Mouse (Mus musculus): ENCODE measurements around the gene Ap1g1. TPM values are rescaled to one million over a fixed set of nuclear protein-coding genes. Genes with fewer than 3 reads are reported as not detected.

Gene Ap1g1
- 80.9 and 91.2 TPM in 2 replicates for polyA plus RNA-seq (2012; ENCODE audit: insufficient read depth, insufficient read length, missing spikeins)

DNA sequence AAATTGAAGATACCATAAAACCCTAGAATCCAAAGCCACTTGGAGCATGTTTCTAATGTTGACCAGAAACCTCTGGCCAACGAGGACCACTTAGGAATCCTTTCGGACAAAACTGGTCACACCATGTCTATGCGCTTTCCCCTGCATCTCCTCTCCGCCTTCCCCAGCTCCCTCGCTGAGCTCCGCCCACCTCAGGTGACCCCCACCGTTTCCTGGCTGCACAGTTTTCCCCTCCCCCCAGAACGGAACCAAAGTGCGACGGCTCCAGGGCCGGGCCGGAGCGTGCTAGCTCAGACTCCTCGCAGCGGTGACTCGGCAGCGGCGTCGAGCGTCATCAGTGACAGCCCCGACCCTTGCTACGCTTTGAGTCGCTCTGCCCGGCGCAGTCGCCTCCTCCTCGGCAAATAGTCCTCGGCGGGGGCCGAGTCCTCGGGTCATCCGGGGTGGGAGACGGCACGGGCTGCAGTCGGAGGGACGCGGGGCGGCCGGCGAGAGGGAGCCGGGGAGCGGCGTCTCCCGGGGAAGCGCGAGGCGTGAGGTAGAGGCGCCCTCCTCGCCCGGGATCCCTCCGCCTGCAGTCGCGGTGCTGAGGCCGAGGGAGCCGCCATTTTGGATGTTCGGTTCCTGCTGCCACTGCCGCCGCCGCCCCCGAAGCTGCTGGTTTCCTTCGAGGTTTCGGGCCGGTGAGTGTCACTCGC, at the start of gene Ap1g1:
Ap1g1 (plus strand) TSS at position 275 of the 698 bp plus-strand sequence.
- peak within 1 kb of the TSS; percentile 89 for H3K27ac ChIP-seq (ENCODE audit: insufficient read depth, low read depth, low read length)
- TF ChIP-seq POLR2A (IDR thresholded peaks at IDR 0.05; ENCODE audit: borderline replicate concordance, low read depth, low read length) (0 out of 2 replicates have a peak, but pooled peaks have one; percentile 41), CTCF (IDR thresholded peaks at IDR 0.05; ENCODE audit: low read depth, low read length) (no peak)
- H3K4me3 ChIP-seq (ENCODE audit: insufficient read depth, low read length): peak within 1 kb of the TSS; percentile 97
- H3K4me1 ChIP-seq (ENCODE audit: control insufficient read depth, insufficient read depth, low read length): peaks cover 19% of the 10 kb centered on the region

DNA sequence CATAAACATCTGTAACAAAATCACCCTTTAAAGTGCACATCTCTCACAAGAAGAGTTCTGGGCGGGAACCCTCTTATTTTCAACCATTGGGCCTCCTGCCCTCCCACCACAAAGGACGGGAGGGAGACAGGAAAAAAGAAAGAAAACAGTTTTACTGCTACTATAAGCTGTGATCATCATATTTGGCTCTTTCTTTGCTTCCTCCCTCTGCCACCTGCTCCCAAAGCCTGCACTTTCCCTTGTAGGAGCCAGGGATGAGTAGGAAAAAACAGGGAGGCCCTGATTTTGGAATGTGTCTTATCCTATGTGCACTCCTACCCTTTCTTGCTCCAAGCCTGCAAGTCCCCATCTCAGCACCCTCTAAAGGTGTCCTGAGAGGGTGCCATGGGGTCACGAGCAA, 47.3 kb upstream of the Ap1g1 start:
- Histone ChIP-seq H3K4me1 (ENCODE audit: control insufficient read depth, insufficient read depth, low read length) (peaks cover 21% of the 10 kb centered on the region), H3K4me3 (ENCODE audit: insufficient read depth, low read length) (no peak overlapping the region), H3K27ac (ENCODE audit: insufficient read depth, low read depth, low read length) (no peak overlapping the region)
- TF ChIP-seq POLR2A (IDR thresholded peaks at IDR 0.05; ENCODE audit: borderline replicate concordance, low read depth, low read length): no peak
- TF ChIP-seq CTCF (IDR thresholded peaks at IDR 0.05; ENCODE audit: low read depth, low read length): no peak

DNA sequence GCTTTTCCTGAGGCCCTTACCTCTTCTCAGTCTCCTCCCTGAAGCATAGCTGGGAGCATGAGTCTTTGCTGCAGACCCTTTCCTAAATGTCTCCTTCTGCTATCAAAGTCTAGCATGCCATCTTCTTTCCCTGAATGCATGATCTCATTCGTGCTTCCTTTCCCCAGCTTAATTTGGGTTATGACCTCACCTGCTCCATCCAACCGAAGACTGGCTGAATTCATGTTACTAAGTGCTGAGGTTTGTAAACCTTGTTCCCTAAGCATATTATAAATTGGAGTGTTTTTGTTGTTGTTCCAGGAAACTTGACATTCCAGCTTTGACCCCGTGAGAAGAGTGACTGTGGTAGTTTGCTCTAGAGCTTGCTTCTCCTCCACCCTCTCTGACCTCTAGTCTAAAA, 44.3 kb upstream of the Ap1g1 start:
- Histone ChIP-seq H3K4me1 (ENCODE audit: control insufficient read depth, insufficient read depth, low read length) (peaks cover 27% of the 10 kb centered on the region), H3K4me3 (ENCODE audit: insufficient read depth, low read length) (no peak overlapping the region), H3K27ac (ENCODE audit: insufficient read depth, low read depth, low read length) (peak overlapping the region; percentile 40)
- TF ChIP-seq CTCF (IDR thresholded peaks at IDR 0.05; ENCODE audit: low read depth, low read length): no peak
- TF ChIP-seq POLR2A (IDR thresholded peaks at IDR 0.05; ENCODE audit: borderline replicate concordance, low read depth, low read length): no peak

DNA sequence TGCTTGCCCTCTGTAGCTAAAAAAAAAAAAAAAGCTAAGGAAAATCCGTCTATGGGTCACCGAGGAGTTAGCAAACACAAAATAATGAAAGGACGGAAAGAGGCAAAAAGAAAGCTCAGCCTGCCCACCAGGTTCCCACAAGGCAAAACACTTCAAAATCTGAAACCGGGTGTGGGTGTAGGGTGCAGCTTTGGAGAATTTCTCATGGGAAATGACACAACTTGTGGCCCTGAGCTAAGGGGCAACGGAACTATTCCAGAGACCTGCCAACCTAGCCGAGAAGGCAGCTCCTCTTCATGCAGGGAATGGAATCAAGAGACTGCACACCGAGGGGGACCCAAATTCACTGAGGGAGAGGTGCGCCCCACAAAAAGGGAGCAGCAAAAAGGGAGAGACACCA, 41.5 kb upstream of the Ap1g1 start:
- Histone ChIP-seq H3K4me1 (ENCODE audit: control insufficient read depth, insufficient read depth, low read length) (peaks cover 27% of the 10 kb centered on the region), H3K27ac (ENCODE audit: insufficient read depth, low read depth, low read length) (peak overlapping the region; percentile 45; the same call in 1 of the 2 replicates), H3K4me3 (ENCODE audit: insufficient read depth, low read length) (peak overlapping the region; percentile 99)
- no peak for TF ChIP-seq CTCF (IDR thresholded peaks at IDR 0.05; ENCODE audit: low read depth, low read length)
- no peak for TF ChIP-seq POLR2A (IDR thresholded peaks at IDR 0.05; ENCODE audit: borderline replicate concordance, low read depth, low read length)

DNA sequence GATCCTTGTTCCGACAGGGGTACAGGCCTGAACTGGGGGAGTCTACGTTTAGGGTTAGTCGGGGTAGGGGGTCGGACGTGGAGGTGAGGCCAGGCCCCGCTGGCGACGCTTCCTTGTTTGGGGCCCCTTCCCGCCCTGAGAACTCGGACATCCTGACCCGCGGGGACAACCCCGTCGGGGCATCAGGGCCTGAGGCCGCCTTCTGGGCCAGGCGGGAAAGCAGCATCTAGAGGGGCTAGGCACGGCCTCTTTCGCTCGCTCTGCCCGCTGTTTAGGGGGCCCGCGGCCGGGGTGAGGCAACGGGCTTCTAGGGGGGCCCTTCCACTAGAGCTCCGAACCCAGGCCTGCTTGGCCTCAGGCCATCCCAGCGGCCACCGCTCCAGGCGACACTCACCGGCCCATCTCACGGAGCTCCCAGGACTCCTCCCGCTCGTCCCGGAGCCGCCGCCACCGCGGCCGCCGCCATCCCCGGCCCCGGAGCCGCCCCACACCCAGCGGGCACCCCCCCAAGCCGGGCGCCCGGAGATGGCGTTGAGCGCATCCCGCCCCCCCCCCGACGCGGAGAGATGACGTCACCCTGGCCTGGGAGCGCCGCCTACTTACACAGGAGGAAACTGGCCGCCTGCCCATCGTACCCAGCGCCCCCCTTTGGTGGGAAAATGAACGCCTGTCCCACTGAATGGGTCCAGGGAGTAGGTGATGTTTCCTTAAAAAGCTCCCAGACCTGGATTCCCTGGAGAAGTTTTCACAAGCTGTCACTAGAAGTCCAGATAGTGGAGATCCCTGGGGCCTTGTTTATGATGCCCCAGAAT, 40.9 kb upstream of the Ap1g1 start, which contains the start of gene Atxn1l:
Atxn1l (minus strand) TSS at position 503 of the 812 bp plus-strand sequence.
- Histone ChIP-seq H3K4me3 (ENCODE audit: insufficient read depth, low read length) (peak within 1 kb of the TSS; percentile 99), H3K4me1 (ENCODE audit: control insufficient read depth, insufficient read depth, low read length) (peaks cover 27% of the 10 kb centered on the region), H3K27ac (ENCODE audit: insufficient read depth, low read depth, low read length) (peak within 1 kb of the TSS; percentile 45)
- TF ChIP-seq CTCF (IDR thresholded peaks at IDR 0.05; ENCODE audit: low read depth, low read length) (0 out of 2 replicates have a peak, but pooled peaks have one; percentile 24), POLR2A (IDR thresholded peaks at IDR 0.05; ENCODE audit: borderline replicate concordance, low read depth, low read length) (no peak)

DNA sequence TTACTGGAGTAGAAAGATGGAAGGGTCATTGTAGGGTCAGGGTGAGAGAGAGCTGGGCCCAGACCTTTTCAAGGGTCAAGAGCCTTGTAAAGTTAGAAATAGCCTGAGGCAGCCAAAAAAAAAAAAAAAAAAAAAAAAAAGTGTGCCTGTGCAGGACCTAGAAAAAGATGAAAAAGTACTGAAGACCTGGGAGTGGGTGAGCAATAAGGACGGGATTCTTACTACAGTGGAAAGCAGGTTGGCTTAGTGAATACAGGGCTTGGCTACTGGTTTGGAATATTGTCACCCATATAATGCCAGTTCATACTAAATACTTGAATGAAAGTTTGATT, 40.3 kb upstream of the Ap1g1 start:
- Histone ChIP-seq H3K27ac (ENCODE audit: insufficient read depth, low read depth, low read length) (no peak overlapping the region), H3K4me1 (ENCODE audit: control insufficient read depth, insufficient read depth, low read length) (peaks cover 27% of the 10 kb centered on the region), H3K4me3 (ENCODE audit: insufficient read depth, low read length) (peak overlapping the region; percentile 99; the same call in 1 of the 2 replicates)
- TF ChIP-seq CTCF (IDR thresholded peaks at IDR 0.05; ENCODE audit: low read depth, low read length): no peak

DNA sequence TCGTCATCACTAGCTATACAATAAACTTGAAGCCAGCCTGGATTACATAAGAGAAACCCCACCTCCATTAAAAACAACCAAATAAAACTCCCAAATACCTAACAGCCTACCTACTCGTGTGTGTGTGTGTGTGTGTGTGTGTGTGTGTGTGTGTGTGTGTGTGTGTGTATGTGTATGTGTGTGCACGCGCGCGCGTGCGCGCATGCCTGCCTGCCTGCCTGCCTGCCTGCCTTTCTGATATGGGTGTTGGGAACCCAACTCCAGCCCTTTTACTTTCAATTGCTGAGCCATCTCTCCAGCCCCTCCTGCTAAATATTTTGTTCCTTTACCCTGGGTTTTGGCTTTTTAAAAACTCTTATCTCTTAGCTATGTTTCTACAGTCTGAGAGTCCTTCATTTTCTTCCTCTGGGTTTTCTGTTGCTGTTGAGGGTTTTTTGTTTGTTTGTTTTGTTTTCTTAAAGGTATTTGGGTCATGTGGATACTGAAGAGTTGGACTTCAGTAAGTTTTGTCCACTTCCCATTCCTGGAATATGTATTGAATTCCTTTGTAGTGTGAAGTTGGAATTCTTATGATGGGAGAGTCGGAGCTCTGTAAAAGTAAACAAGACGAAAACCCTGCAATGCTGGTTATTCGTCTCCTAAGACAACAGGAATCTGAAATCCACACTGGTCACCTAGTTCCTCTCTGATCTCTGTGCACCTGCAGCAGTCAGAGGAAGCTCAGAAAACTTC, 30.7 kb upstream of the Ap1g1 start:
- TF ChIP-seq POLR2A (IDR thresholded peaks at IDR 0.05; ENCODE audit: borderline replicate concordance, low read depth, low read length) (no peak), CTCF (IDR thresholded peaks at IDR 0.05; ENCODE audit: low read depth, low read length) (no peak)
- Histone ChIP-seq H3K4me1 (ENCODE audit: control insufficient read depth, insufficient read depth, low read length) (peaks cover 22% of the 10 kb centered on the region), H3K4me3 (ENCODE audit: insufficient read depth, low read length) (no peak overlapping the region), H3K27ac (ENCODE audit: insufficient read depth, low read depth, low read length) (no peak overlapping the region)

DNA sequence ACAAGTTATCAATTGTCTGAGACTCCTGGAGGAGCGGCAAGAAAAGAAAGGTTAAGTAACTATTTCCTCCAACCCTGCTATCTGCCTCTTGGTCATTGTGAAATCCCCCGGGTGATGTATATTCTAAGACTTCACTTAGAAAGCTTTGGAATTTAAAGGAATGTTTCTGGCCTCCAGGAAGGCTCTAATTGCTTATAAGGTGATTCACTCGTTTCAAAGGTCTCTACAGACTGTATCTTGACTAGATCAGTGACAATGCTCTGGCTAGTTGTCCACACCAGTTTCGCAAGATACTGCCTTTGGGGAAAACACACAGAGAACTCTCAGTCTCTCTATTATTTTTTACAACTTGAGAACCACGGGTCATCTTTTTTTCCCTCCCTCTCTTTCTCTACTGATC, 28.1 kb upstream of the Ap1g1 start:
- Histone ChIP-seq H3K27ac (ENCODE audit: insufficient read depth, low read depth, low read length) (peak overlapping the region; percentile 30), H3K4me1 (ENCODE audit: control insufficient read depth, insufficient read depth, low read length) (peaks cover 22% of the 10 kb centered on the region), H3K4me3 (ENCODE audit: insufficient read depth, low read length) (peak overlapping the region; percentile 14)
- no peak for TF ChIP-seq POLR2A (IDR thresholded peaks at IDR 0.05; ENCODE audit: borderline replicate concordance, low read depth, low read length)

DNA sequence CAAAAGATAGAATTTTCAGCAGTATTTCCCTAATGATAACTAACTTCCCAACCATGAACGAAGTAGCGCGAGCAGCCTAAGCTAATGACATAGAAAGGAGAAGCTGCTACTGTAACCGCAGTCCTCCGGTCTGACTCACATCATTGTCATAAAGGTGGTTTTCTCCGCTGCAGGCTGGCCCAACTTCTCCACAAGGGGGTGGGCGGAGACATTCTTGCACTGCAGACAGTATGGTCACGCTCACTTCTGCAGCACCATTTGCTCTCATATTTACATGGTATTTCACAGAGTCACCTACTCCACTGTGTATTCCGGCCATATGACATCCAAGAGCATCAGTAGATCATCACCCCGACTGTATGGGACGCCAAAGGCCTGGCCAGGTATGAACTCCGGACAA, 27.7 kb upstream of the Ap1g1 start:
- H3K4me1 ChIP-seq (ENCODE audit: control insufficient read depth, insufficient read depth, low read length): peaks cover 22% of the 10 kb centered on the region
- peak overlapping the region; percentile 15 for H3K4me3 ChIP-seq (ENCODE audit: insufficient read depth, low read length)
- H3K27ac ChIP-seq (ENCODE audit: insufficient read depth, low read depth, low read length): peak overlapping the region; percentile 30; the same call in 1 of the 2 replicates
- TF ChIP-seq CTCF (IDR thresholded peaks at IDR 0.05; ENCODE audit: low read depth, low read length) (no peak), POLR2A (IDR thresholded peaks at IDR 0.05; ENCODE audit: borderline replicate concordance, low read depth, low read length) (no peak)
